Mouse (Mus musculus) bone marrow macrophage, adult 2 months (primary cell): Measurements from ENCODE around the gene Il13. TPM values are rescaled to one million over a fixed set of nuclear protein-coding genes. Genes with fewer than 3 reads are reported as not detected.

ENCODE experiments used
- H3K27ac ChIP-seq: 2 replicates; pipeline ENCODE4 v1.5.1; 2012; ENCODE audit warnings: low read depth, low read length; ENCODE audit not compliant: insufficient read depth
- H3K4me1 ChIP-seq: 2 replicates; pipeline ENCODE4 v1.6.1; 2012; ENCODE audit warnings: low read length; ENCODE audit not compliant: control insufficient read depth, insufficient read depth
- H3K4me3 ChIP-seq: 2 replicates; pipeline ENCODE4 v1.5.1; 2012; ENCODE audit warnings: mild to moderate bottlenecking, low read length, moderate library complexity; ENCODE audit not compliant: insufficient read depth
- CTCF ChIP-seq: IDR thresholded peaks from 2 replicates; pipeline ENCODE4 v1.5.1; 2012; ENCODE audit warnings: low read depth, mild to moderate bottlenecking, low read length, moderate library complexity
- POLR2A ChIP-seq: IDR thresholded peaks from 2 replicates; pipeline ENCODE4 v1.6.1; 2012; ENCODE audit warnings: mild to moderate bottlenecking, low read depth, low read length, borderline replicate concordance
- polyA plus RNA-seq: library from polyadenylated mRNA; stranded (reverse); fragments of >200 nt; gene quantifications from 2 replicates; pipeline ENCODE4 v1.2.4, GENCODE M21; 2012; ENCODE audit not compliant: missing spikeins, insufficient read depth, insufficient read length

Gene Il13
- polyA plus RNA-seq, 1 experiment, result not detected

DNA sequence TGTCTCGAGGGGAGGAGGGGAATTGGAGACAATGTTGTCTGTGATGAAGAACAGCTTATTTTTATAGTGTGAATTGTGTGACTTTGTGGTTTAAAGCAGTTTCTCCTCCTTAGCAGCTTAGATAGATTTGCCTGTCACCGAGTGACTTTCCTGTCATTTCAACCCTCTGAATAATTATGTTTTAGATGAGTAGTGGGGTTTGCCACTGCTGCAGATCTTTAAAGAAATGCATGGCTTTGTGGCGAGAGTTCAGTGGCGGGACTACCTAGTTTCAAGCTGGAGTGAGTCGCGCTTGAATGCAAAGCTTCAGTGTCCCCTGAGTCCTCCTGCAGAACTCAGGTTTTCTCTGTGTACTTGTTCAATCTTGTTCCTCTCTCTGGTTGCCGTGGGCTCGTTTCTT, 46.2 kb downstream of the Il13 start:
- Histone ChIP-seq H3K27ac (no peak overlapping the region), H3K4me3 (no peak overlapping the region), H3K4me1 (no peaks in the 10 kb centered on the region)
- TF ChIP-seq POLR2A, result no peak
- TF ChIP-seq CTCF, result no peak

DNA sequence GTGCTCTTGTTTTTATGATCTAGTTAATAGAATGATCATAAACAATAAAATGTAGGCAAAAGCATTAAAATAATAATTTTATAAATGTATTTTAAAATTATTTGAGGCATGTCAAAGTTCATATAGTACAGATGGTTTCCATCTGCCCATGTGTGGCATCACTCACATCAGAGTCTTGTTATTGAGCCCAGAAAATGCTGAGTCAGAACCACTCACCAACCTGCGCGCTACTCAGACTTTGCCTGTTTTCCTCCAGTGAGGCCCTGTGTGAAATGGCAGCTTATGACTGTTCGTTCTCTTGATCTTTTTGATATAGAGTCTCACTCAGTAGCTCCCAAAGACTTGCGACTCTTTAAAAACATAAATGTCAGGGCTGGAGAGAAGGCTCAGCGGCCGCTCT, 49.0 kb downstream of the Il13 start:
- Histone ChIP-seq H3K27ac (no peak overlapping the region), H3K4me1 (no peaks in the 10 kb centered on the region), H3K4me3 (no peak overlapping the region)
- TF ChIP-seq CTCF, result no peak
- no peak for TF ChIP-seq POLR2A

DNA sequence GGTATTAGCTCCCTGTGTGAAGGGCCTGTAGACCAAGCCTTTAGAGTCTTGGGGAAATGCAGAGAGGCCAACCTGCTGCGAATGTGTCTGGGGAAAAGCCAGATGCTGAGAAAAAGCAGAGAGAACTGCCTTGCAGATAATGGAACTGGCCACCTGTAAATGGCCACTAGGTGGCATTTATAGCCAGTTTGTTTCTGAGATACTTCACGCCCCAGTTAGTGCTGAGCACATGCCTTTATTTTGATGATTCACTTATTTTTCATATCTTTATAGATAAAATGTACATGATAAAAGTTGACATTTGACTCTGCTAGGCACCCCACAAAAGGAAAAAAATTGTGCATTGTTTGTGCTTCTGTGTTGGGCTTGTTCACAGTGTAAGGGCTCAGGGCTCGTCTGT, 49.7 kb downstream of the Il13 start:
- Histone ChIP-seq H3K4me1 (no peaks in the 10 kb centered on the region), H3K4me3 (no peak overlapping the region), H3K27ac (no peak overlapping the region)
- TF ChIP-seq CTCF, result no peak
- TF ChIP-seq POLR2A, result no peak

DNA sequence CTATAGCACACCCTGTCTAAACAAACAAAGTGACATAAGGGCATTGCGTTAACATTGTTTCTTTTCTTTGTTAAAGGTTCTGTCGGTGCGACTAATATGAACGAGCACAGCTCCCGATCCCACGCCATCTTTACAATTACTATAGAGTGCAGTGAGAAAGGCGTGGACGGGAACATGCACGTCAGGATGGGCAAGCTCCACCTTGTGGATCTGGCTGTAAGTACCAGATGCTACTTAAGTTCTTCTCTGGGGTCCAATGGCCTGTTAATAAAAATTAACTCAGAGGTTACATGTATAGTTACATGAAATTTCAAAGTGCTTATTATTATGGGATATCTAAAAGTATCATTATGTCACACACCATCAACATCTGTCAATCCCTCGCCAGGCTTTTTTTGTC, 51.4 kb downstream of the Il13 start:
- H3K4me3 ChIP-seq, result no peak overlapping the region
- no peaks in the 10 kb centered on the region for H3K4me1 ChIP-seq
- TF ChIP-seq POLR2A (no peak), CTCF (no peak)
- H3K27ac ChIP-seq, result no peak overlapping the region

Other genes starting within 250 kb of the Il13 start
- gene Leap2, start 211.5 kb downstream of the Il13 start, polyA plus RNA-seq, result not detected in 2 replicates
- 192 and 202 TPM in 2 replicates for gene Uqcrq, start 203.9 kb downstream of the Il13 start, polyA plus RNA-seq
- 1.5 and 1.8 TPM in 2 replicates for gene Gdf9, start 203.7 kb downstream of the Il13 start, polyA plus RNA-seq
- gene Gm10447, start 177.6 kb downstream of the Il13 start, polyA plus RNA-seq, result not detected in 2 replicates
- gene Shroom1, start 177.5 kb downstream of the Il13 start, polyA plus RNA-seq, result 0.17 TPM in 1 of 2 replicates, not detected in the other
- gene Gm9837, start 164.2 kb downstream of the Il13 start, polyA plus RNA-seq, result not detected in 2 replicates
- gene Gm9945, start 154.5 kb downstream of the Il13 start, polyA plus RNA-seq, result not detected in 2 replicates
- not detected in 2 replicates for gene Sowaha, start 154.4 kb downstream of the Il13 start, polyA plus RNA-seq
- gene Sept8, start 115.4 kb downstream of the Il13 start, polyA plus RNA-seq, result 65.1 and 70.0 TPM in 2 replicates
- 30.3 and 31.9 TPM in 2 replicates for gene Kif3a, start 67.3 kb downstream of the Il13 start, polyA plus RNA-seq
- gene Il4, start 16.0 kb downstream of the Il13 start, polyA plus RNA-seq, result not detected in 2 replicates
- 20.1 and 20.4 TPM in 2 replicates for gene Rad50, start 72.6 kb upstream of the Il13 start, polyA plus RNA-seq
- gene Il5, start 86.1 kb upstream of the Il13 start, polyA plus RNA-seq, result not detected in 2 replicates
- gene Irf1, start 135.3 kb upstream of the Il13 start, polyA plus RNA-seq, result 84.8 and 89.6 TPM in 2 replicates
- not detected in 2 replicates for gene Gm17334, start 138.5 kb upstream of the Il13 start, polyA plus RNA-seq
- 1.0 and 1.7 TPM in 2 replicates for gene Gm12216, start 224.6 kb upstream of the Il13 start, polyA plus RNA-seq